Mouse (Mus musculus) liver, adult (tissue): ENCODE results near the gene Lin37.

Source experiments
- GATA4 ChIP-seq: IDR thresholded peaks from 2 replicates; pipeline ENCODE4 v1.6.1; 2014; ENCODE audit warnings: mild to moderate bottlenecking, low read length; ENCODE audit not compliant: insufficient replicate concordance

Gene Lin37

DNA sequence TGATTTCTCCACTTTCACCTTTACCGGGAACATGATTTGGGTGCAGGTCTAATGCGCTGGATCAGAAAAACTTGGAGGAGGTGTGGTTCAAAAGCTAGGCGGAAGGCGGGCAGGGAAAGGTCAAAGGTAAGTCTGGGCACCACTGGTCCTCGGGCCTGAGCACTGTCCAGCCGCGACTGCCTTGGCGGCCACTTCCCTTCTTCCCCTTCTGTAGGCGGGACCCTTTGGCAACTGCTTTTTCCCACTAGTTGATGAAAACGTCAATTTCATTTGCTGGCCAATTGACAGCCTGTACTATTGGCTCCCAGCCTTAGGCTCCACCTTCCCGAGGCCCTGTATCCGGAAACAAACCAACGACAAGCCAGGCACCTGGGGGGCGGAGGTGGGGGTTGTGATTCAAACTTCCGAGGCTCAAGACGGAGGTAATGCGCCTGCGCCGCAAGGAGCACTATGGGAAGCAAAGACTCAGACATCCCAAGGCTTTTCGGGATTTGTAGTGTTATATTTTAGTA lies at the start of gene Lin37:
Gene Lin37, minus strand, starts transcription at position 396 of the 512 bp plus-strand sequence.
- TF ChIP-seq GATA4 = no peak

DNA sequence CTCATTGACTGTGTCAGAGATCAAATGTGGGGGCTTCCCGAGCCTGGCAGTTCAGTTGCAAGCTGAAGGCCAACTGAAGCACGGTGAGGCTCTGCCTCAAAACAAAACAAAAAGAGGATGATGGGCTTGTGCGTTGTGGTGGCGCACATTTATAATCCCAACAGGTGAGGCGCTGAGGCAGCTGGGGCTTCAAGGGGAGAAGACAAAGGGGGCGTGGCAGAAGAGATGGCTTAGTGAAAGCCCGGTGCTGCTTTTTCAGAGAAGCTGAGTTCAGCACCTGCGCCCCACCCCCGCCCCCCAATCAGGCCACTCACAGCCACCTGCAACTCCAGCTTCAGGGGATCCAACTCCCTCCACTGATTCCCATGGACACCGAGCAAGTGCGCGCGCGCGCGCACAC lies 48.8 kb upstream of the Lin37 start:
- no peak for TF ChIP-seq GATA4

GRCm38 (mm10) chr7:30607706-30608309 lies 48.2 kb upstream of the Lin37 start:
- no peak for TF ChIP-seq GATA4

DNA sequence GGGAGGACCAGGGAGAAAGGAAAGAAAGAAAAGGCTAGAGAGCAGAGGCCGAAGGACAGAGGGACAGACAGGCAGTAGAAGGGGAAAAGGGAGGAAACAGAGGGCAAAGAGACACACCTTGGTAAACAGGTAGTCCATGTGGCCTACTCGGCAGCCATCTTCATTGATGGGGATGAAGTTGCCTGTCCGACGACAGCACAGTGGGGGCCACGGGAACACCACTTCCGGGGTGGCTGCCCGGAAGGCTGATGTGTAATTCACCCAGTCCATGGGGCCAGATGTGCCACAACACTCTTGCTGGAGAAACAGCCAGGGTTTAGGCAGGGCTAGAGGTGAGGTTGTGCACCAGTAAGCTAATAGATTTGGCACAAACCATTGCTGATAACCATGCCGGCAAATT lies 45.3 kb upstream of the Lin37 start:
- TF ChIP-seq GATA4 = no peak

DNA sequence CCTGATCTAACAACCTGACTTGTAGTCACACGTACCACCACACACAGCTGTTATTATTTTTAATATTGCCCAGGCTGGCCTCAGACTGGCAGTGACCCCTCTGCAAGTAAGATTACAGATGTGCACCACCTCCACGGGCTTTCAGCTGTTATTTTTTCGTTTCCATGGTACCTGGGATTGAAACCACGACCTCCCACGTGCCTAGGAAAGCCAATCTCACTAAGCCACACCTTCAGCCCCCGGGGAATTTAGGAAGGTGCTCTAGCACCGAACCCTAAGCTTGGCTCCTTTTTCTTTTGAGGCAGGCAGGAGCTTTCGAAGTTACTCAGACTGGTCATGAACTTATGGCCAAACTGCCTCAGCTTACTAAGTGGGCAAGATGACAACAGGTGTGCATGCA lies 44.8 kb upstream of the Lin37 start:
- TF ChIP-seq GATA4 = no peak

DNA sequence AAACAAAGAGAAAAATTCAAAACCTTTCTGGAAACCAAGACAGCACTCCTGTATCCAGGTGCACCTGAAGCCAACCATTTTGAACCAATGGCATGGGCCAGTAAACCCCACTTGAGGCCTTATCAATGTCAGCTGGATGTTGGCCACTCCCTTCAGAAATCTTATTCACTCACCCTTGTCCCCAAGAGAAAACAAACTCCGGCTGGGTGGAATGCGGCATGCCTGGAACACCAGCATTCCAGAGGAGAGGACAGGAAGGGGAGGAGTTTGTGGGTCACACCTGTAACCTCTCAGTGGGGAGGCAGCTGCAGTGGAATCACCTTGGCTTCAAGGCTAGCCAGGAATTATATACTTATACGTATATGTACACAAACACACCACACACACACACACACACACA lies 42.9 kb upstream of the Lin37 start:
- no peak for TF ChIP-seq GATA4

DNA sequence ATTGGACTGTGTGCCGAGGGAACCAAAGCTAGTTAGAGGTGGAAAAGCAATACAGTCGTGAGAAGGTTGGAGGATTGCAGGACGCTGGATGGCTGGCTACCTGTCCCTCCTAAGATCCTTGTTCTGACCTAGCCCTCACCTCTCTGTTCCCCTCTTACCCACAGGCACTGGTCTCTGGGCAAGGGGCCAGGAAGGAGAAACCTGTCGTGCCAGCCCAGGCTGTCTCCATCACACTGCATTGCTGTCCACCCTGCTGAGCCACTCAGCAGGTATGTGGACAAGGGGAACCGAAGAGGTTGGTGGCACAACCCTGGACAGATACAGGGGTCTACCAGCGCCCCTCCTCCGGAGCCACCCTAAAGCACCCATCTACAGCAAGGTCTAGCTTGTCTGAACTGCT lies 41.0 kb upstream of the Lin37 start:
- TF ChIP-seq GATA4 = no peak

DNA sequence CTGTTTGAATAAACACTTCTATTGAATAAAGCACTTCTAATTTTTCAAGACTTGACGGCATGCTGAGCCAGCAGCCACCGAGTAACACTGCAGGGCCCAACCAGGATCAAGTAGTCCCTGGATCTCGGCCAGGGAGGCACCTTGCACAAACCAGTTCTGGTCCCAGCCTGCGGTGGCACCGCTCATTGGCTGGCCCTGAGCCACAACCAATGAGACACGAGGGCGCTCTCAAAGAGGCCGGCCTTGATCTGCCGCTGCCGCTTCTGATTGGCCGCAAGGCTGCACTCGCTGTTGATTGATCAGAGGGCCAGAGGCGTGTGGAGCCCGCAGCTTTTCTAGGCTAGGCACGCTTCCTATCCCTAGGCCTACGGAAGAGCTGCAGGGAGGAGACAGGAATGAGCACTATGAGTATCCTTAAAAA lies 40.3 kb upstream of the Lin37 start:
- no peak for TF ChIP-seq GATA4

DNA sequence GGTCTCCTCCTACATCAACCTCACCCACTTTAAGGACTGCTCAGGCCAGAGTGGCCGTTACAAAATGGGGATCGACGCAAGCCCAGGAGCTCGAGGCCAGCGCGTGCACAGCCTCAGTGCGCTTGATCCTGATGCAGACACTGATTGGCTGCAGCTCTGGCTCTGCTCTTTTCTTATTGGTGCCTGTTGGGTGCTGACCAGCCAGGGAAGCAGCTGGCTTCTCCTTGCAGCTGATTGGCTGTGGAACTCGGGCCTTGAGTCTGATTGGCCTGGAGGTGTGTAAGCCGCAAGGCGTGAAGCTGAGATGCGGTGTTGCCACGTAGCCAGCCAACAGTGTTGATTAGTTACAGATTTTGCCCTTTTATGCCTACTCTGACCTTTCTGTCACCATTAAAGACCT lies 39.1 kb upstream of the Lin37 start, which contains the start of gene Zbtb32:
Gene Zbtb32, minus strand, starts transcription at position 124 of the 400 bp plus-strand sequence.
- no peak for TF ChIP-seq GATA4

DNA sequence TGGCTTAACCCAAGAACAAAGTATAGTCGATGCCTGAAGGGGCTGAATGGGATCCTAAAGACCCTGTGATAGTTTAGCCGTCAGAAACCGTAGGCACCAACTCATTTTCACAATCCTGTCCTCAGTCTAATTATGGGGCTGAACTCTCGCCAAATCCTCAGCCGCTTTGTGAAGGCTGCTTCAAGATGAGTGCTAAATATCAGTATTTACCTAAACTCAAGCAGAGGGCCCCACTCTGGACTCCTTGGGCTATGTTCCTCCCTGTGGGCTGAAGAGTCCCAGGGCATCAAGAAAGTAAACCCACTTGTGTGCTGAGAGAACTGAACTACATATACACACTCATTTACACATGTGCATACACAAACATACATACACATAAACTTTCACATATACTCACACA lies 37.2 kb upstream of the Lin37 start:
- TF ChIP-seq GATA4 = no peak

GRCm38 (mm10) chr7:30596093-30596492 lies 36.5 kb upstream of the Lin37 start:
- no peak for TF ChIP-seq GATA4

DNA sequence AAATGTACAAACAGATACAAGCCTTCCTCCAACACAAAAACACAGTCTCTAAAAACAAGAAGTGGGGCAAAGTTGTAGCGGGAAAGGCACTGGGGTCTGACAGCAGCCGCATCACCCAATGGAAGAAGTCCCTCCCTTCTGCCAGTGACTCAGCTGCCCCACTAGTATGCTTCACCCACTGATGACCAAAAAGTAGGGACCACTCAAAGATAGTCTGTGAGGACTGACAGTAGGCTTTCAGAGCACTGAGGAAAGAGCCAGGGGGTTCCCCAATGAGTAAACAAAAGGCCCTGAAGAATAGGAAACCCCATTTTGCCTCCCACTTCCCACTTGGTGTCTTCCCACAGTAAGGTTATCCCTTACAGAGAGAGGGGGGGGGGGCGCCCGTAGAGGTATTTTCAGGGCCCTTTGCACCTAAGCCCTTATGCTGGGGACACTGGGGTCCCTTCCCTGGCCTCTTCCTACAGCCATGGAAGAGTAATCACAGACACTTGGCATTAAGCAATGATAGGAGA lies 34.9 kb upstream of the Lin37 start:
- no peak for TF ChIP-seq GATA4

DNA sequence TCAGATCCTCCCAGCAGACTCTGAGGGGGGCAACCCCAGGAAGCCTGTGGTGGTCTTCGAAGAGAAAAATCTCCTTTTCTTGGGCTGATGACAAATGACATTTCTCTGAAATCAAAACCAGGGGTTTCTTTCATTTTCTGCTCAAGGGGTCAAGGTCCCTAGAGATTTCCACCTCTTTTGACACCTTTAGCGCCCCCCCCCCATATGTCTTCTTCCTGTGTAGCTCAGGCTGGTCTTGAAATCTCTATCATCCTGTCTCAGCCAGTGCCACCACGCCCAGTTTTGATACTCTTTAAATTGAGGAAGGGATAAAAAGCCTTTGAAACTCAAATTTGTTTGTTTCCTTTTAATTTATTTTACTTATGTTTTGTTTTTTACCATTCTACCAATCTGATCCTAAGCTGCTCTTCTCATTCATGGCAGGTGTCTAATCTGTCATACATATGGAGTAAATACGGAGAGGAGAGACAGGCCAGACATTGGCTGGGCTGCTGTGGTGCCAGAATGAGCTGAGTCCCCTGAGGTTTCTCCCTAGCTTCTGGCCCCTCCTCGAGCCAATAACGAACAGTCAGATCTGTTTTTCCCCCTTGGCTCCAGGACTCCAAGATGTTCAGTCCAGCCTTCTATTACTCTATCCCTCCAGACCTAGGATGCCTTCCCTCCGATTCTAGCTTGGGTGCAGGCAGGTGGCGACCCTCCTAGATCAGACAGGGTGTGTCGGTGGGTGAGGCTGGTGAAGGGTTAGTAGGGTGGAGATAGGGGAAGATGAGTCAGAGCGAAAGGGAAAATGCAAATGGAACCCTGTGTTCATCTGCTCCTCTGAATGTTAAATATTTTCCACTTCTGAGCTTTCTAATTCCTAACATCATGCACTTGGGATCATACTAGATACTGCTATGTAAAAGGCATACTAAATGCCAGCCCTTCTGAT lies 34.2 kb upstream of the Lin37 start:
- no peak for TF ChIP-seq GATA4

GRCm38 (mm10) chr7:30592772-30593423 lies 33.3 kb upstream of the Lin37 start:
- no peak for TF ChIP-seq GATA4

DNA sequence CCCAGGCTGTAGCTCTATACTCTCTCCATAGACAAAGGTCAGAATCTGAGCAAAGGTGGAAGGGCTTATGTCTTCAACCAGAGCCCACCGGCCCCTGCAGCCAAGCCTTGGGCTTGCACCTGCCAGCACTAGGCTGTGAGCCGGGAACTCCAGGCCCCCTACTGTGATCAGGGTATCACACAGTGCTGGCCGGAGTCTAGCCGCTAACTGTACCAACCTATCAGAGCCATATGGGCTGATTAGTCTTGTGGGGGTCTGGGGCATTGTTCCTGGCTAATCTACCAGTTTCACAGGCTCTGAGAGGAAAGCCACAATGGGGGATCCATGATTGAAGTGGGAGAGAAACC lies 31.9 kb upstream of the Lin37 start:
- TF ChIP-seq GATA4 = no peak
